Mouse (Mus musculus) layer of hippocampus, adult 9-11 months (tissue): Measurements from ENCODE around the gene Slc15a5.

Experiments used
- DNase-seq: peaks from one replicate; pipeline ENCODE4 v3.0.0; 2022

The Slc15a5 gene

DNA sequence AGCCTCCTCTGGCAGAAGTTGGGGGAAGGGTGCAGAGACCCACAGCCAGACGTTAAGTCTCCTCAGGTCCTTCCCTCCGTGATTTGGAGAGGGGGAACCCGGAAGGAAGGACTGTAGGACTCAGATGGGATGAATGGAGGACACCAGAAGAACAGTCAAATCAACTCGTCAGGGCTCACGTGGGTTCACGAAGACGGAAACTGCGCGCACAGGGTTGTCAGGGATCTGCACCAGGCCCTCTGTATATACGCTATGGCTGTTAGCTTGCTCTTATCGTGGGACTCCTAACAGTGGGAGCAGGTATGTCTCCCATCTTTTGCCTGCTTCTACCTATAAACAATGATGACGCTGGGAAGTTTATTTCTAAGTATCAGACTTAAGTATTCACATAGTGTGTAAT, 24.8 kb downstream of the Slc15a5 start:
- DNase-seq, result no peak

DNA sequence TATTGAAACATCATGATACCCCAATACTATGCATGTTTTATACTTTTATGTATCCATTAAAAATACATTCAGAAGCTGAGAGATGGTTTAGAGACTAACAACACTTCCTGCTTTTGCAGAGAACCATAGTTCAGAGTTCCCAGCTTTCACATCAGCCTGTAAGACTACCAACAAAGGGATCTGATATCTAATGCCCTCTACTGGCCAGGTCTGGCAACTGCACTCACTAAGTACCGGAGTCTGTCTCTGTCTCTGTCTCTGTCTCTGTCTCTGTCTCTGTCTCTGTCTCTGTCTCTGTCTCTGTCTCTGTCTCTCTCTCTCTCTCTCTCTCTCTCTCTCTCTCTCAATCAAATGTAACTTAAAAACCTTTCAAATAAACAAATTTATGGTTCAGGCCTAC, 25.6 kb downstream of the Slc15a5 start:
- no peak for DNase-seq

DNA sequence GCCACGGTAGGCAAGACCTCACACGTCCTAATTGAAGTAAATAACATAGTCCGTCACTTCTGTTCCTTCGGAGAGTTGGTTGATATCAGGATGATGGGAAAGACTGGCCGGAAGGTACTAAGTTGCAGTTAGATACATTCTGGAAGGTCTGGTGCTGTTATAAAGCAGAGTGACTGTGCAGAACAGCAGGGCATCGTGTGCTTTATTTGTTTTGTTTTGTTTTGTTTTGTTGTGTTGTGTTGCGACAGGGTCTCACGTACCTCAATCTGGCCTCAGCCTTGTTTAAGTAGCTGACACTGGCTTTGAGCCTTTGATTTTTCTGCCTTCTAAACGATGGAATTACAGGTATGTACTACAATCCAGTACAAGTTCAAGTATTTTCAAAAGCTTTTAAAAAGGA, 26.0 kb downstream of the Slc15a5 start:
- DNase-seq, result no peak

DNA sequence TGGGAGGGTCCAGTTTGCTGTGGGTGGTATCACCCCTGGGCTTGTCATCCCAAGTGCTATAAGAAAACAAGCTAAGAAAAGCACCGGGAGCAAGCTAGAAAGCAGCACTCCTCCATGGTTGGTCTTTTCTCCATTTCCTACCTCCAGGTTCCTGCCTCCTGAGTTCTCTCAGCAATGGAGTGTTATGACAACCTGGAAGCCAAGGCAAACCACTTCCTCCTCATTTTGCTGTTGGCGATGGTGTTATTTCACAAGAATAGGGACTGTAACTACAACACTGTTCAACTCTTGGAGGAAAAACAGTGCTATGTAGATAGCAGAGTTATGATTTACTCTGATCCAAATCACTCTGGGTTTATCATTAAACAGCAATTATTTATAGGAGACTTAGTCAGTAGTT, 34.4 kb downstream of the Slc15a5 start:
- no peak for DNase-seq

DNA sequence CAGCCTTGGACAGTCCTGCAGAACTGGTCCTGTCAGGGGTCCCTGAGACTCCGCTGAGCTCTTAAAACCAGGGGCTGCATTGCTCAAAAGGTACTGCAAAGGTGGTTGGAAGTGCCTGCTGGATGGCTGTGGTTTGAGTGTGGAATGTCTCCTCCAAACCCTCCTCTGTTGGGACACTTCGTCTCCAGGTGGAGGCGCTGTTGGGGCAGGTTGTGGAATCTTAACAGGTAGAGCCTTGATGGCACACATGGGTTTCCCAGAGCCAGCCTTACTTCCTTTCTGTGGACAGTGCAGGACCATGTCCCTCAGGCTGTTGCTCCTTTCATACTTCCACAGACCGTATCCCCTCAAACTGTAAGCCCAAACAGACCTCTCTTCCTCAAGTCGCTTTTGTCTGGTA, 36.8 kb downstream of the Slc15a5 start:
- no peak for DNase-seq

DNA sequence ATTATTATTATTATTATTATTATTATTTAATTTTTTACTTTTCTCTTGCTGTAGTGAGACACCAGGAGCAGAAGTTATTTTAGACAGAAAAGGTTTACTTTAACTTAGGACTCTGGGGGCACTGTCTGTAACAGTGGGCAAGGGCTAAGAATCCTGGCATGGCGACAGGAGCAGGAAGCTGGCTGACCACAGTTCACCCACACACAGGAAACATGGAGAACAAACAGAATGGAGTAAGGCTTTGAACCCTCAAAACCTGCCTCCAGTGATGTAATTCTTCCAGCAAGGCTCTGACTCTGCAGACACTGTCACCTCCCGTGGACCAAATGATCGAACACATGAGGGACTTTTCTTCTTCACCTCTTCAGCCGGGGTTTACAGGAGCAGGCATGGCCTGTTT, 37.9 kb downstream of the Slc15a5 start:
- no peak for DNase-seq

DNA sequence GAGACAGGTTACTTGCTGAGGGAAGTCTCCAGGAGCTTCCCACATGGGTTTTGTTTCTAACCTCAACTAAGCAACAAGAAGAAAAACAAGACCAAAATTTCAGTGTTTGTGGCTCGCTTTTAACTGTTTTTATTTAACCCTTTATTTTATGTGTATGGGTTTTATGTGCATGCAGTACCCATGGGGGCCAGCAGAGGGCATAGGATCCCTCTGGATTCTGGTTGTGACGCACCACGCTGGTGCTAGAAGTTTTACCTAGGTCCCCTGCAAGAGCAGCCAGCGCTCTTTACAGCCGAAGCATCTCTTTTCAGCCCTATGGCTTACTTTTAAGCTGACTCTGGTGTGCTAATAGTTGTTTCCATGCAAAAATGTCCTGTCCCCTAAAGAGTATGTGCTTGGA, 42.1 kb downstream of the Slc15a5 start:
- DNase-seq, result no peak

DNA sequence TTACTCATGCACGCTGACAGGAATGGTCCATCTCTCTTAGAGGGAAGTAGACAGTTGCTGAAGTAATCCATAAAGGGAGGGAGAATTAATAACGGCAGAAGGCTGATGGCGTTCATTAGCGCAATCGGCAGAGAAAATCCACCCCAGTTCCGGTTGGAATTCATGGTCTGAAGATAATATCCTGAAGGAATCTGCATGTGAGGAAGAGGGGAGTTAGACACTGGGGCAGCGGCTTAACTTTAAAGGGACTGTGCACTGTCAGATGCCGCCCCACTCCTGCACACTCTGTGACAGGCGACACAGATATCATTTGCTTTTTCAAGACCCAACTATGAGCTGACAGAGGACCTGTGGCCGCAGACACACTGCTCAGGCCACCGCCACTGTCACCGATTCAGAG, 42.8 kb downstream of the Slc15a5 start:
- DNase-seq, result no peak

DNA sequence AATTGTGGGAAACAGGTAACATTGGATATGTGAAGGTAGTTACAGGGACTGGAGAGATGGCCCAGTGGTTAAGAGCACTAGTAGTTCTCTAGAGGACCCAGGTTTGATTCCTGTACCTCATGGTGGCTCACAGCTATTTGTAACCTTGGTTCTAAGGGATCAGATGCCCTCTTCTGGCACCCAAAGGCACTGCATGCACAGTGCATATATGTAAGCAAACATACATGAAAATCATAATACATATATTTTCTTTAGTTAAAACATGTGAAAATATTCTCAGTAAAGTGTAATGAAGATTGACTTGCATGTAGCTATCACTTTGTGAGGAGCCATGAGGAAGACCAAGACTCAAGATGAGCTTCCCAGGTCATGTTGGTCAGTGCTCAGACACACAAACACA, 62.8 kb downstream of the Slc15a5 start:
- no peak for DNase-seq

DNA sequence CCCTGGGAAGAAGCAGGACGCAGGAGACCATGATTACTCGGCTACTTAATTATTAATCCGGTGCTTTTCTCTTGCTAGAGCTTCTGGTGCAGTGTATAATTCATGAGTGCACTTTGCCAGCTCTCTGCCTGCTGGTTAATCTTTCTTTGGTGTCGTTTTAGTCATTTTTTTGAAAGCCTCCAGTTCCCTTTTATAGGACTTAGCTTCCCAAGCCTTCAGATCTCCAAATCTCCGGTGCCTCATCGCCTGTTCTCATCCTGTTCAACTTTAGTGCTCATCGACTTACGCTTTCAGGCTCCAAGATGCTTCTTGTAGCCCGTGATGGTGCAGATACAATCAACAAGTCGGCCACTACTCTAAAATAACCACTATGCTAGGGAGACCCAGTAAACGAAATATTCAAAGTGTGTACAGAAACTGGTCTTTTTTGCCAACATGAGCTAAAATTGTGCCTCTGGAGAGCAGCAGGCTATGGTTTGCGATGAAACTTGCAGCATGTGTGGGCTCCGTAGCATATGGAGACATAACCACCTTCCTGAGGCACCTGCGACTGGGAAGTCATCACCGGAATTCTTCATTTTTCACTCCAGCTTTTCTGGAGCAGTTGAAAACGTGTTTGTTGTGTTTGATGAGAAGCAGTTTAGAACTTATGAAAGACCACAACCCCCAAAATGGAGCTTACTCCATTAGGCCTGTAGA, 64.6 kb downstream of the Slc15a5 start:
- DNase-seq, result peak; percentile 17

DNA sequence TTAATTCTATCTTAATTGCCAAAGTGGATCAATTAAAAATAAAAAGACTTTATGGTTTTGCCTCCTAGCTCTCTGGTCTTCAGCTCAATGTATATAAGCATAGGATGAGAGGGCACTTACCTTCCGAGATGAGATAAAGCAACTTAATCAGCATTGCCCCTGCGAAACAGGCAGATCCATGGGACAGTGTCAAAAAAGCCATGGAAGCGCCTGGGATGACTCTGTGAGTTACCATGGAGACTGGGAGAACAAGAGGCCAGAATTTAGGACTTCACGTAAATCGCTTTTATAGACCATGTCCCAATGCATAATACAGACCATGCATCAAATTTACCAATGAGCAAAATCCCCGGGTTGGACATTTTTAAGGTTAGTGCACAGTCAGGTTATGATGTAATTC, 67.8 kb downstream of the Slc15a5 start:
- DNase-seq, result no peak

DNA sequence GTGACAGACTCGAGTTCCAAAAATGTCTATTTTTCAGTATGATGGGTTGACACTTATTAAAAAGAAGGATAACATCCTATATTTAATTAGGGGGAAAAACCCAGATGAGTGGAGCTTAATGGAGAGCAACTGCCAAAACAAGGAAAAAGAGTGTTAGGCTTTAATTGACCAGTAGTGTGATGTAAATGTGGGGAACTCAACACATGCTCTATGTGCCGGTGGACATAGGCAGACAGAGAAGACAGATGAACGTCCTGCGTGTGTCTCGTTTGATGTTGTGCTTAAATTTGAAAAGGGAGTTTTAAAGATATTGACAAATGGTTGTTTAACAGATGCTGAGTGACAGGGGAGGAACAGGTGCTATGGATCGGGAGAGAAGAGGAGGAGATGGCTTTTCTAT, 72.0 kb downstream of the Slc15a5 start:
- no peak for DNase-seq

DNA sequence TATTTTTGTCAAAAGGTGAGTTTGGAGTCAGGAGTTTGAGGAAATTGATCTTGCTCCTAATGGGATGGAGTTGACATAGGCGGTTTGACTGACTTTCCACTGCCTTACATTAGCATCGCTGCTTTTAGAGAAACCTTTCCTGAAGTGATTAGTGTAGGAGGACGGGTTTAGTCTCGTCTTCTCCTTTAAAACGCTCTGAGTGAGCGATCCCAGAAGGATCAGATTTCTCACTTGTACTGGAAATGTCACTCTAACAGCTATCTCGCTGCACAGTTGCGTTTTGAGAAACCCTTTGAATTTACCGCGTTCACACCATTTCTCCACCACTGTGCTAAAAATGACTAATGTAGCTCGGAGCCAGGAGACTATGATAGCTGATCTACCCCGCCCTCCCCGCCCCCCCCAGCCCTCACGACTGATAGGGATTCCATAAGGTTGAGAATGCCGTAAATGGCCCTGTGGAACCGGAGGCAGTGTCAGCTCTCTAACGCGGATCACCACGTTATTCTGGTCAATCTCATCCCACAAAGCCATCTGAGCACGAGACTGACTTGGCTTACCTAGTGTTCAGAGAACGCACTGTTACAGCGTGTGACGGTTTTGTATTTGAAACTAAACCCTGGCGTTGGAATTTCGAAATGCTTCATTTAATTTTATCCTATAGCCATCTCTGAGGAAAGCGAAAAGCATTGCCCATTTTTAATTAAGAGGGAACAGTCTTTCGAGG, 73.0 kb downstream of the Slc15a5 start:
- DNase-seq, result no peak

DNA sequence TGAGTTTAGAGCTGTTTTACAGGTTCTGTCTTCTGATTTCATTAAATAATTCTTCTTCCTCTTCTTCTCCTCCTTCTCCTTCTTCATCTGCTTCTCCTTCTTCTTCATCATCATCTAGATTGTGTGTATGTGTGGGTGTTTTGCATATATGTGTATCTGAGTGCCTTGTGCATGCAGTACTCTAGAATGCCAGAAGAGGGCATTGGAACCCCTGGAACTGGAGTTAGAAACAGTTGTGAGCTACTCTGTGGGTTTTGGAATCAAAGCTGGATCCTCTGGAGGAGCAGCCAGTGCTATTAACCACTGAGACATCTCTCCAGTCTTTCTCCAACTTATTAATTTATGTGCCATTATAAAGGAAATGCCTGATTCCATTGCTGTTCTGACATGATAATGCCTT, 89.9 kb downstream of the Slc15a5 start:
- no peak for DNase-seq

DNA sequence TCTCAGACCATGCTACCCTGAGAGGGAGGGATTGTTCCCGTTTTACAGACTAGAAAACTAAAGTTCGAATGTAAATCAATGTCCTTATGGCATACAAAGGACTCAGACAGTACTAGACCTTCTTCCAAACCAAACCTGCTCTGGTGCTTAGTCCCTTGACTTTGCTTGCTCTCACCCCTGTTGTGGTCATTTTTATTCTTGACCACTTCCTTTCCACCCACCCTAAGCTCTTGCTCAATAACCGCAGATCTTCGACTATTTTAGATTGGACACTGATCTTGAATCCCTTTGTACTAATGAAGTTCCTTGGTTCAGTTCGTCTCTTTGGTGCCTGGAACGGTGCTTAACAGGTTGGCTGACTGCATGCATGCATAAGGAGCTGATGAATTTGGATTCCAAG, 94.5 kb downstream of the Slc15a5 start:
- no peak for DNase-seq

DNA sequence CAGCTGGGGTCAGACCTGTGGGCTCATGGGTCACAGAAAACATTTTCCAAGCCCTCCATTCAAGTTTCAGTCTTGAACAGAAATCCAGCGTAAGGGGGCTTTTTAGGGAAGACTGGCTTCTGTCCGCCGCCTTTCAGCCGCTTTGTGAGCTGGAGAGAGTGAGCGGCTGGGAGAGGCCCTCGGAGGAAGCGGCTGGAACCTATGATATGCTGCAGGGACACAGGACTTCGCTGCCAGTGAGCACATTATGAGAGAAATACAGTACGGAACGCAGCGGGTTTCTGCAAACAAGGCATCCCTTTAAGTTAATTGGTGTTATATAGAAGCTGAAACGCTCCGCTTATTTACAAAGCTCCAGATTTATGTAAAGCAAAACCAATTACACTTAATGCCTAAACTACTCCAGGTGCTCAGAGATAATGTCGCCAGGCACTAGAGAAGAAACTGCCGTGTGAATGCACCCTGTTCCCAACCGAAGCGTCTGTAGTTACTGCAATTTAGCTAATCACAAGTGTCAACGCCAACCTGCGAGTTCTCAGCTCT, 97.5 kb downstream of the Slc15a5 start:
- no peak for DNase-seq

DNA sequence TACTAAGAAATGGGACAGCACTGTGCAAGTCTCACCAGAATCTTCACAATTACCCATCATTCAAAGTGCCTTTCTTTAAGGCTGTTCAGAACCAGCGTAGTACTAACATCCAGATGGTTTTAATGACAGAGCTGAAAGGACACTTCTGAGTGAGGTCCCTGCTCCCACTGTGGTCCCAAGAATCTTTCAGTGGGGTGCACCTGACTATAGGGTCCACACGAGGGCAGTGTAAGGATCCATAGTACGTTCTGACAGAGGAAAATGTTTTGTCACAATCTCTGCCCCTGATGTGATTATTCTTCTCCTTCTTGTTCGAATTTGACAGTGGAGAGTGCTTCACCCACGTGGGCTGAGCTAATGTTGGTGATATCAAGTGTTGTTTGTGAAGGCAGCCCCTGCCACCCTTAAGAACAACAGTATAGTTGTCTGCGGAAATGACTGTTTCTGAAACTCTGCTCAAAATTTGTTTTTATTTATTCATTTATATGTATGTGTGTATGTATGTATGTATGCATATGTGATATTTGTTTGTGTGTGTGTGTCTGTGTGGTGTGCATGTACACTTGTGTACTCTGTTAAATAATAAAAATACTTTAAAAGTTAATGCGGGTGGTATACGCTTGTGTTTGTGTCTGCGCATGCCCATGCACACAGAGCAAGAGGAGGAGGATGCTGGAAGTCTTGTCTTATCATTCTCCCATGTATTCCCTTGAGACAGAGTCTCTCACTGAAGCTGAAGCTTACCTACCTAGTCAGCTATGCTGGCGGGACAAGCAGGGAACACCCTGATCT, 98.6 kb downstream of the Slc15a5 start:
- DNase-seq, result no peak

DNA sequence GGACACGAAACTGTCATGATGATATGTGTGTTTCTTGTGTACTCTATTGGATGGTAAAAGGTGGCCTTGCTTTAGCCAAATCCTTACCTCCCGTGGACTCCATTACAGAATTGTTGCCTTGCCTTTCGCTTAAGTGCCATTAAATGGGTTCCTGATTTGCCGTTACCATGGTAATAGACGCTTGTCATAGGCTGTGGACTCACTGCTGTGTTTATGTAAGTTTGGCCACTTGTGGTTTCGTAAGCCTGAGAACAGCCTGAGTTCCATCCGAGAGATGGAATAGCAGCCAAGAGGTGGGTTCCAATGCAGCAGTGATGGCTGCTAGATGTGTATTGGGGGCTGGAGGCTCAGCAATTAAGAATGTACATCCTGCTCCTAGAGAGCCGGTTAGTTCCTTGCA, 99.3 kb downstream of the Slc15a5 start:
- peak; percentile 12 for DNase-seq

DNA sequence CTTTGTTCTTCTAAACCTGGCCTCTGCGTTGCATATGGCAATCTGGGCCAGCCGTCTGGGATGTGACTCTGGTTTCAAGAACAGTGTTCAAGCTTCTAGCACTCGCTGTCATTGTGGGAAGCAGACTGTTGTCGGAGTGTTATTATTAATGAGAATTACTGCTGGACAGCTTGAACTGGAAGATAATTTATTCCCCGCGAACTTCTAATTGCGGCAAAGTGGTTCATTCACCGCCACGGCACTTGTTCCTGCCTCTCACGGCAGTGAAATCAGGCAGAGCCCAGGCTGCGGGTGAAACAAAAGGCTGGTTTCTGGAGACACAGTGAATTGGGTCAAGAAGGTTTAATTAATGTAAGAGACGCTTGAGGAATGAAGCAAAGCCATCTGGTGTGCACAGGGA, 99.9 kb downstream of the Slc15a5 start:
- peak; percentile 27 for DNase-seq

DNA sequence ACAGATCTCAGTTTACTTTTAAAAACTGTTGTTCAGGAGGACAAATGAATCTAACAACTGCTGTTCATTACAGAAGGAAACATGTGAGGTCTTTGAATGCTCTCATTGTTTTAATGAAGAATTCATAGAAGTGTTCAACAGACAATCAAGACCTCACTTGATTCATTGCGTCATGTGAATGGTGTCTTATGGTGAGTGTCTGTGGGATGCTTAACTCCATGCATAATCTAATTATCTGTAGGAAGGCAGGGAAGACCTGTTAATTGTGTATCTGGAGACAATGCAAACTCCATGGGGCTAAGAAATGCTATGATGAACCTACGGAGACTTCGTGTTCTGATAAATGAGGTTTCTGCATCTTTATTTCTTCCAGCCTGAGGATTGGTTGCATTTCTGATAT, 103.7 kb downstream of the Slc15a5 start:
- DNase-seq, result no peak

DNA sequence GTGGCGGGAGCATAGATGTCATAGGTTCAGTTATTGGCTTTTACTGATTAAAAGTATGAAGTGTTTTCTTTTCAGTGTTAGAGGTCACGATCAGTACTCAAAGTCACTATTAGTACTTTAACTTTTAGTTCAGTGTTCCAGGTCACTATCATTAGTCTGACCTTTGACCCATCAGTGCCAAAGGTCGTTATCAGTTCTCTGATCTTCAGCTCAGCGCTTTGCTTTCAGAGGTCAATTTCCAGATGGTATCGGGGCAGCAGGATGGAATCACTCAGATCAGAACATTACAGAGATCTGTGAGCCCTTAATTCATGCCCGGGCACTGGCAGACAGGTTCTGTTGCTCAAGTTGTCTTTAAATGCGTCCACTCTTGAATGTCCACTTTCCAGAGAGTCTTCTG, 116.0 kb downstream of the Slc15a5 start:
- no peak for DNase-seq

DNA sequence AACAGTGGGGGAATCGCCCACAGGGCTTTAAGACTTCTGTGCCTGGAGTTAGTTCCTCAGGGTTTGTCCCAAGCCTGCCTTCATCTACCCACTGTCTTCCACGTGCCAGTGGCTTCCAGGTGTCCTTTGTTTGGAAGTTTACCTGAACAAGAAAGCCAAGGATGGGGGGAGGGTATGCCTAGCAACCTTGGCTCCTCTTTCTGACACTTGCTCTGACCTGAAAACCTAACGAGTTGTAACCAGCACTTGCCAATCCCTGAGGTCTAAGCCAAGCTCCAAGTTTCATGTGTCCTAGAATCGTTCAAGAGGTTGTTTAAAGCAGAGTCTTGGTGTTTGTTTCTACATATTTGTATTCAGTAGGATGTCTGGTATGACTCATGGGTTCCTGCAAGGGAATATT, 116.9 kb downstream of the Slc15a5 start:
- no peak for DNase-seq

DNA sequence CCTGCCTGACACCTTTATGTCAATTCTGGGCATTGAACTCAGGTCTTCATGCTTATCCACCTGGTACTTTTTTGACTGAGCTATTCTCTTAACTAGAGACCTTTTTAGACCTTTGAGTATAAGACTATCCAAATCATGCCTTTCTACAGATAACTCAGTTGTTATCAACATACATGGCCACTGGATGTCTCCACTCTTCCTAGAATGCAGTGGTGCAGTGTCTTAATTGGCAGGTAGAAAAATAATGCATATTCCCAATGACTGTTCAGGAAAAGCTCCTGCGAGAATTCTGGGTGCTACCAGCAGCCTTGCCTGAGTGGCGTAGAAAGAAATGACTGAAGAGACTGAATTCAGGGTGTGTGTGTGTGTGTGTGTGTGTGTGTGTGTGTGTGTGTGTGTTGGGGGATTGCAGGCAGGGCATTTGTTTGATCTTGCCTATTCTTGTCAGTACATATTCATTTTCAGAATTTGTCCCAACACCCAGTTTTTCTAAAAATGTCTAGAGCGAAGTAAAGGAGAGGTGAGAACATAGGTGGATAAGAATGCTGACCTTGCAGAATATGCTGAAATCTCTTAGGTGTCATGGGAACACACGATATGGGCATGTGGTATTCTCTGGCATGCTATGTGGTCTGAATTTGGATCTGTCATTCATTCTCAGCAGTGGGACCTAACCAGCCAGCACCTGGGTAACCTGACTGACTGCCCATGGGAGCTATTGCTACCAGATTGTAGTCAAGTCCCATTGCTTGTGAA, 119.5 kb downstream of the Slc15a5 start:
- no peak for DNase-seq
